Mouse (Mus musculus): ENCODE results near the gene Nbea.

Nbea gene

DNA sequence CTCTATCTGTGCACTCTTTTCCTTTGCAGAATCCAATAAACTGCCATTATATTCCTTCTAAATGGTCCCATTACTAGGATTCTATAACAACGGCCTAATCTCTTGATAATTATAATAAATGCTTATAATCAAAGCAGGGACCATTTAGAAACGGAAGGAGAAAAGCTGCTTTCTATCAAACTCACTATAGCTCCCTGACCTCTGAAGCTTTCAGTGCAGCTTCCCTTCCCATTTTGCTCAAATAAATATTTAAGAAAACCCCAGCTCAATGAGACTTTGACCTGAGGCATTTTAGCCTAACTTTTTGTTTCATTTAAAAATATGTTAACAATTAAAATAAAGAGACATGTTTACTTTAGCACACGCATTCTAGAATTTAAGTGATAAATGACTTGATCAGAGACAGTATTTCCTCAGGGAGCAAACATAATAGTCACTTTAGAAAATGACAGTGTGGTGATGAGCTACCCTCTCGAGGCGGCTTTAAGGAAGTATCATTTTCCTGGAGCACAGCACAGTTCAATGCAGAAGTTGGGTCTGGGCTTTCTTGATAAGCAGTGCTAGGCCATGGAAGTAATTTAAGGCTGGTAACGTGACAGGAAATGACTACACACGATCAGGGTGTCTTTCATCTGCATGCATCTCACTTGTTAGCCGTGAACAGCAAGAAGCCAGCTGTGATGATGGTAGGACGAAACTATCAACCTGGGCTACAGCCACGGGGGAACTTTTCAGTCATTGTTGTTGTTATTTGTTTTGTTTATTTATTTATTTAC lies 354.8 kb downstream of the Nbea start:
- DNase-seq: no peak

GRCm38 (mm10) chr3:55824864-55825263 lies 358.6 kb downstream of the Nbea start:
- no peak for DNase-seq

GRCm38 (mm10) chr3:55819598-55819997 lies 363.9 kb downstream of the Nbea start:
- DNase-seq: no peak

GRCm38 (mm10) chr3:55818082-55818481 lies 365.4 kb downstream of the Nbea start:
- DNase-seq: no peak

- peak in 1 of 2 experiments; percentile 32 for DNase-seq
These were observed 366.7 kb downstream of the Nbea start for GRCm38 (mm10) chr3:55816638-55817375.

DNA sequence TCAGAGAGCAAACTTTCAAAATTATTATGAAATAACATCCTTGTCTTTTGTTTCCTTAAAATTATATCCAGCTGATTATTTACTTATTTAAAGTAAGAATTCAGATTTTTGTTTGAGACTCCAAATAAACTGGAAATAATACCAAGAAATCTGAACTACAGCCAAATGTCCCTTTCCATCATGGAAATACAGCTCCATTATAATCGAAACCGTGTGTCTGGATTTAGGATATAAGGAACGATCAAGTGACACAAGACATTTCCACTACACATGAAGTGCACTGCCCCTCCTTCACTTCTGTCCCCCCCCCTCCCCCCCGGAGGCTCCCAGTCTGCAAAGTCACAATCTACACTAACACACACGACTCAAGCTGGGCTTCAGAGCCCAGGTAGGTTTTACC lies 367.4 kb downstream of the Nbea start:
- DNase-seq: no peak

DNA sequence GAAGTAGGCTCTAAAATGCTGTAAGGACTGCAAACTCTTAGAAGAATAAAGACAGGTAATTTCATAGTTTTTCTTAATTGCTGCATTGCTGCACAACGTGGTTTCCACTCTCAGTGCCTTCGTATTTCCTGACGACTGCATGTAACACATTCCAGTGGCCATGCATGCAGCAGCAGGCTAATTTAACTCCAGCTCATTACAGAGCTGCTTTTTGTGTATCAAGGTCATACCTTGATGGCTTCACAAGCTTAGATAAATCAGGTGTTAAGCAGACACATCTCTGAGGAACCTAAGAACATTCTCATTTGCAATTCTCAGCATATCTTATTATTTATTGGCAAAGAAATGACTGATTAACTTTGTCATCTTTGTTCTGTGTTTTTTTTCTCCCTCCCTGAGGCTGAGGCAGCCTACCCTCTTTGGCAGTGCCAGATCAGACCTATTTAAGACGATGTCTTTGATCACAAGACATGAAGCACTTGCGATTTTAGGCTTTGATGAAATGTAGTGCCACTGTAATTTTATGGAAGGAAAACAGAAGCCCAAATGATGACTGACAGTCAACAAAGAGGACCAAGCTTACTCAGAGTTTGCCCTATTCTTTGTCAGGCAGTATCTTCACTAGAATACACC lies 368.4 kb downstream of the Nbea start:
- DNase-seq: no peak

GRCm38 (mm10) chr3:55794768-55795167 lies 388.7 kb downstream of the Nbea start:
- DNase-seq: no peak

DNA sequence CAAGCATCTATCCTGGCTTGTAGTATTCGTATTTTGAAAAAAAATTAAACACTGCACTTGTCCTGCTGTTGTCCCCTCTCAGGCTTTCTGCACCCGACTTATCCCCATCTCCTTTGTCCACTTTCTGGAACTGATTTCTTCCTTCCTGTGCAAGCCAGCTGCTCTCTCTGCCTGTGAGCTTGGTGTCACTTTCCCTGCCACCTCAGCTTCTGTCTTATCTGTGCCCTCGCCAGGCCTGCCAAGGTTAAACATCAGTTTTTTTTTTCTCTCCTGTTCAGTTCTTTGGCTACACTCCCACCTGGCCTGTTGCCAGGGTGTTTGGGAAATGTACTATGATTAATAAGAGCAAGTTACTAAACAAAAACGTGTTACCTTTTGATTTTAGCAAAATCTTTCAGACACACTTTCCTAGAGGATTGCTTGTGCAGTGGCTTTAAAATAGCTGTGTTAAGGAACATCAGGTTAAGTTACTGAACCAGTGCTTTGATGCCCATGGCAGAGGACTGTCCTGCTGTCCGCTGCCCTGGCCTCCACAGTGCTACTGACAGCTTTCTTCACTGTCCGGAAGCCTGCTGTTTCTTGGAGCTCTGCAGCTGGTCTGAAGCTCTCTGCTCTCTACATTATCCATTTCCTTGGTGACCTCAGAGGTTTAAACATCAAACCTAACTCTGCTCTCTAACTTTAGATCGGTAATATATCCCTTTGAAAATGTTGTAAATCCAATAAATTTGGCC lies 389.5 kb downstream of the Nbea start:
- DNase-seq: peak; percentile 57 to 73

GRCm38 (mm10) chr3:55792251-55792650 lies 391.2 kb downstream of the Nbea start:
- DNase-seq: peak; percentile 43 to 62

DNA sequence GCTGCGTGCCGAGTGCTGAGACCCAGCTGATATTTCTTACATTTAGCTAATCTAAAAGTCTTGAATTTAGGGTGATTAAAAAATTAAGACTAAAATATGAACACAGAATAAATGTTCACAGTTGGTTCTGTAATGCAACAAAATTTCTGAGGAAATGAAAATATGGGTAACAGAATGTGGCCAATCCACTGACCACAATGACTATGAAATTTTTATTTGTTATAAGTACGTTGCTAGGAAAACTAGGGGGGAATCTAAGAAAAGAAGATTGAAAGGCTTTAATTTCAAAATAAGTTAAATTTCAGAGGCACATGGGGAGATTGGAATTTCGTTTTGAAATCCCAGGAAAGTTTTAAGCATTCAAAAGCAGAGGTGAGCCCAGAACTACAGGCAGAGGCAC lies 392.9 kb downstream of the Nbea start:
- no peak for DNase-seq

- DNase-seq: peak; percentile 30 to 36
These were observed 393.6 kb downstream of the Nbea start for GRCm38 (mm10) chr3:55789856-55790255.

GRCm38 (mm10) chr3:55788621-55789201 lies 394.8 kb downstream of the Nbea start:
- peak in 1 of 2 experiments; percentile 32 for DNase-seq

- DNase-seq: no peak
These were observed 395.3 kb downstream of the Nbea start for GRCm38 (mm10) chr3:55788214-55788586.

GRCm38 (mm10) chr3:55787487-55788213 lies 395.9 kb downstream of the Nbea start:
- peak; percentile 64 to 79 for DNase-seq

DNA sequence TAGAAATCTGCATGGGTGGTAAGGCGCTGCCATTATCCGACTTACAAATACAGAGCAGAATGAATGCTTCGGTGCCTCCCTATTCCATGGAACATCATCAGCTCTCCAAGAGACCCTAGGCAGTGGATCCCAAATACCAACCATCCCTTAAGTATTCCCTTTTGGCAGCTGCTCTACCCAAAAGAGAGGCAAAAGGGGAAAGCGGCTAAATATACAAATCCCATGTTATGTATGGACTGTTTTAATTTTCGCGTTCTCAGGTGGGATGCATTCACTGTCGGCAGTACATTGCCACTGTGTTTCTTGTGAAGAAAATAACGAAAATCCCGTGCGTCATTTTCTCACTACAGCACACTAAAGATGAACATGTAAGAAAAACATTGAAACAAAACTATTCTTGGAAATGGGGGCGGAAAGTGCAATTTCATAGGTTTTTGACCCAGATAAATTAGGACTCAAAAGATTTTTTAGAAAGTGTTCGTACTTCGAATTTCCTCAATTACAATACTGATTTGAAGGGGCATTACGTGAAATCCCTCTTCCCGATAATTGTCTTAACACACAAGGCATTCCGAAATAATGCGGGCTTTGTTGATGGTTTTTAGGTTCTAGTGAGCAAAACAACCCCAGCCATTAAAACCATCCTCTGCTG lies 396.5 kb downstream of the Nbea start:
- DNase-seq: peak; percentile 25 to 52

- DNase-seq: peak; percentile 22 to 59
These were observed 397.3 kb downstream of the Nbea start for GRCm38 (mm10) chr3:55785981-55786725.

- peak in 1 of 2 experiments; percentile 45 for DNase-seq
These were observed 398.1 kb downstream of the Nbea start for GRCm38 (mm10) chr3:55785266-55785980.

DNA sequence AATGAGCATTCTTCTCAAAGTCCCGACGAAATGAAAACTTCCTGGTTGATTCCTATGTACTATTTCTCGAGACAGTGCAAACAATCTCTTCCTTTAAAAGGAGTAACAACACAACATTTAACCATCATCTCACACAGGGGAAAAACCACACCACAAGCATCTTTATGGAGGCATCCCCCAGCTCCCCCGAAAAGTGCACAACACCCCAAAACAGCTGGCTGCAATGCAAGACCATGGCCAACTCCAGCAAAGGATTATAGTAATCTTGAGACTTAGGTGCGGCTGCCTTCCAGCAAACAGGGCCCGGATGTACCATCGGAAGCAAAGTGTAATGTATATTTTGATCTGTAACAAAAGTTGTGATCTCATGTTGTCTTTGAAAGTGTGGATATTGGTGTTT lies 399.4 kb downstream of the Nbea start:
- DNase-seq: no peak

Data from cerebellum, adult 18-20 months (tissue).